Mouse (Mus musculus) midbrain, embryonic 14.5 days (tissue): ENCODE results near the gene Aifm2. TPM values are rescaled to one million over a fixed set of nuclear protein-coding genes. Genes with fewer than 3 reads are reported as not detected.

Experiments used
- ATAC-seq: fragments of 200-750 bp; cut with Nextera tagmentation; 2 replicates; pipeline ENCODE4 v1.8.0; 2017; ENCODE audit warnings: moderate number of reproducible peaks, moderate library complexity; ENCODE audit not compliant: low FRiP score, low TSS enrichment
- DNase-seq: peaks from one replicate; pipeline ENCODE4 v3.0.0-alpha.2; 2015
- H3K27ac ChIP-seq: fragments of 300-500 bp; sonication (generic); replicated peaks from 2 replicates; pipeline ENCODE4 v1.5.1; 2014; ENCODE audit warnings: mild to moderate bottlenecking, low read depth, low read length, moderate library complexity
- H3K27me3 ChIP-seq: fragments of 300-500 bp; sonication (generic); 2 replicates; pipeline ENCODE4 v1.6.1; 2014; ENCODE audit warnings: low read length, control low read depth, mixed read lengths; ENCODE audit not compliant: control insufficient read depth, insufficient read depth
- H3K36me3 ChIP-seq: fragments of 300-500 bp; sonication (generic); 2 replicates; pipeline ENCODE4 v1.6.1; 2014; ENCODE audit warnings: low read length, control low read depth; ENCODE audit not compliant: control insufficient read depth, insufficient read depth
- H3K4me1 ChIP-seq: fragments of 300-500 bp; sonication (generic); 2 replicates; pipeline ENCODE4 v1.6.1; 2014; ENCODE audit warnings: mild to moderate bottlenecking, antibody characterized with exemption, low read length, control low read depth; ENCODE audit not compliant: control insufficient read depth, insufficient read depth
- H3K4me2 ChIP-seq: fragments of 300-500 bp; sonication (generic); 2 replicates; pipeline ENCODE4 v1.6.1; 2014; ENCODE audit warnings: mild to moderate bottlenecking, low read length, moderate library complexity
- H3K4me3 ChIP-seq: fragments of 300-500 bp; sonication (generic); replicated peaks from 2 replicates; pipeline ENCODE4 v1.5.1; 2014; ENCODE audit warnings: low read depth, low read length
- H3K9ac ChIP-seq: fragments of 300-500 bp; sonication (generic); replicated peaks from 2 replicates; pipeline ENCODE4 v1.6.1; 2014; ENCODE audit warnings: mild to moderate bottlenecking, low read length, moderate library complexity
- H3K9me3 ChIP-seq: fragments of 300-500 bp; sonication (generic); 2 replicates; pipeline ENCODE4 v1.6.1; 2016; ENCODE audit warnings: low read length, control low read depth, mixed read lengths; ENCODE audit not compliant: control insufficient read depth
- WGBS: fragments of 180-500 bp; shearing (Covaris S2); extraction: QIAGEN DNeasy Blood & Tissue Kit; methylation state at CpG from one replicate; pipeline ENCODE4 v1.1.7; 2014; 5-methylcytosine and 5-hydroxymethylcytosine counted together
- polyA plus RNA-seq: library from polyadenylated mRNA; unstranded; fragments of >200 nt; fragmentation: Nextera tagmentation; extraction: Ambion mirVana; gene quantifications from 2 replicates; pipeline ENCODE4 v1.2.1, GENCODE M21; 2014

The Aifm2 gene
- polyA plus RNA-seq: 5.8 and 7.0 TPM in 2 replicates

- H3K9me3 ChIP-seq: no peaks in the 10 kb centered on the region
- H3K4me2 ChIP-seq: peak within 1 kb of the TSS; percentile 70
- H3K4me1 ChIP-seq: peaks cover 6% of the 10 kb centered on the region; the same call in 1 of the 2 replicates
These were observed at the start of gene Aifm2 for GRCm38 (mm10) chr10:61714771-61715461. TSS of gene Aifm2 (plus strand) at chr10:61715263.

GRCm38 (mm10) chr10:61665651-61666050 lies 49.4 kb upstream of the Aifm2 start:
- H3K9me3 ChIP-seq: no peaks in the 10 kb centered on the region
- no peaks in the 10 kb centered on the region for H3K4me1 ChIP-seq
- H3K4me3 ChIP-seq: no peak overlapping the region
- ATAC-seq: no peak
- 95% methylated on average over 3 of the region's 3 CpGs for WGBS
- H3K27me3 ChIP-seq: no peaks in the 10 kb centered on the region
- H3K9ac ChIP-seq: no peak overlapping the region
- no peak overlapping the region for H3K27ac ChIP-seq
- peaks cover 91% of the 10 kb centered on the region for H3K36me3 ChIP-seq
- no peak for DNase-seq
- no peak overlapping the region for H3K4me2 ChIP-seq

More at GRCm38 (mm10) chr10:61714771-61715461, at the start of gene Aifm2:
- peak; percentile 46; the same call in 1 of the 2 replicates for ATAC-seq
- Histone ChIP-seq H3K9ac (peak within 1 kb of the TSS; percentile 44), H3K4me3 (peak within 1 kb of the TSS; percentile 44), H3K27ac (no peak within 1 kb of the TSS), H3K36me3 (no peaks in the 10 kb centered on the region), H3K27me3 (no peaks in the 10 kb centered on the region)
- peak; percentile 58 for DNase-seq
- WGBS: 15% methylated on average over 31 of the region's 36 CpGs

- Histone ChIP-seq H3K4me3 (no peak overlapping the region), H3K9ac (no peak overlapping the region), H3K27ac (no peak overlapping the region), H3K36me3 (peaks cover 96% of the 10 kb centered on the region), H3K4me1 (no peaks in the 10 kb centered on the region), H3K27me3 (no peaks in the 10 kb centered on the region), H3K9me3 (no peaks in the 10 kb centered on the region), H3K4me2 (no peak overlapping the region)
- ATAC-seq (no peak), DNase-seq (no peak)
- WGBS: 85% methylated on average over 7 of the region's 7 CpGs
These were observed 45.8 kb upstream of the Aifm2 start for GRCm38 (mm10) chr10:61669289-61669688.

GRCm38 (mm10) chr10:61669896-61670295 lies 45.2 kb upstream of the Aifm2 start:
- no peak overlapping the region for H3K9ac ChIP-seq
- H3K27me3 ChIP-seq: no peaks in the 10 kb centered on the region
- no peak for ATAC-seq
- no peaks in the 10 kb centered on the region for H3K4me1 ChIP-seq
- H3K36me3 ChIP-seq: peaks cover 96% of the 10 kb centered on the region
- DNase-seq: no peak
- no peak overlapping the region for H3K4me3 ChIP-seq
- no peaks in the 10 kb centered on the region for H3K9me3 ChIP-seq
- no peak overlapping the region for H3K27ac ChIP-seq
- H3K4me2 ChIP-seq: no peak overlapping the region

GRCm38 (mm10) chr10:61670758-61671157 lies 44.3 kb upstream of the Aifm2 start:
- Histone ChIP-seq H3K4me1 (no peaks in the 10 kb centered on the region), H3K4me3 (no peak overlapping the region), H3K4me2 (no peak overlapping the region), H3K9ac (no peak overlapping the region), H3K36me3 (peaks cover 93% of the 10 kb centered on the region), H3K9me3 (no peaks in the 10 kb centered on the region), H3K27ac (no peak overlapping the region), H3K27me3 (no peaks in the 10 kb centered on the region)
- DNase-seq (no peak), ATAC-seq (no peak)
- 94% methylated on average over 3 of the region's 3 CpGs for WGBS

GRCm38 (mm10) chr10:61675935-61676334 lies 39.1 kb upstream of the Aifm2 start:
- DNase-seq: no peak
- Histone ChIP-seq H3K9me3 (no peaks in the 10 kb centered on the region), H3K9ac (no peak overlapping the region), H3K27me3 (no peaks in the 10 kb centered on the region), H3K4me1 (peaks cover 6% of the 10 kb centered on the region), H3K4me3 (no peak overlapping the region), H3K4me2 (no peak overlapping the region), H3K27ac (no peak overlapping the region), H3K36me3 (peaks cover 43% of the 10 kb centered on the region)
- WGBS: 86% methylated on average over 3 of the region's 3 CpGs
- ATAC-seq: no peak

- peak overlapping the region; percentile 94 for H3K4me3 ChIP-seq
- H3K4me2 ChIP-seq: peak overlapping the region; percentile 93
- ATAC-seq (no peak), DNase-seq (no peak)
- peaks cover 14% of the 10 kb centered on the region for H3K4me1 ChIP-seq
- H3K36me3 ChIP-seq: peaks cover 9% of the 10 kb centered on the region
- H3K27ac ChIP-seq: peak overlapping the region; percentile 78
- H3K9me3 ChIP-seq: no peaks in the 10 kb centered on the region
- peak overlapping the region; percentile 92 for H3K9ac ChIP-seq
- WGBS: 37% methylated on average over 9 of the region's 9 CpGs
- H3K27me3 ChIP-seq: no peaks in the 10 kb centered on the region
These were observed 35.5 kb upstream of the Aifm2 start for GRCm38 (mm10) chr10:61679545-61679944.

- under 1% methylated on average over 84 of the region's 84 CpGs for WGBS
- Histone ChIP-seq H3K9ac (peak within 1 kb of the TSS; percentile 92), H3K27me3 (no peaks in the 10 kb centered on the region), H3K36me3 (peaks cover 3% of the 10 kb centered on the region; the same call in 1 of the 2 replicates), H3K4me2 (peak within 1 kb of the TSS; percentile 93), H3K4me1 (peaks cover 14% of the 10 kb centered on the region), H3K4me3 (peak within 1 kb of the TSS; percentile 94), H3K27ac (peak within 1 kb of the TSS; percentile 78), H3K9me3 (no peaks in the 10 kb centered on the region)
- ATAC-seq (peak; percentile 100), DNase-seq (peak; percentile 99)
These were observed 34.8 kb upstream of the Aifm2 start, which contains the start of gene Sar1a for GRCm38 (mm10) chr10:61680015-61680913. TSS of gene Sar1a (plus strand) at chr10:61680299.
